Mouse (Mus musculus) kidney, embryonic 14.5 days (tissue): Measurements from ENCODE around the gene Batf2. TPM values are rescaled to one million over a fixed set of nuclear protein-coding genes. Genes with fewer than 3 reads are reported as not detected.

ENCODE experiments used
- polyA plus RNA-seq: library from polyadenylated mRNA; unstranded; fragments of >200 nt; fragmentation: Nextera tagmentation; extraction: Ambion mirVana; gene quantifications from 2 replicates; pipeline ENCODE4 v1.2.1, GENCODE M21; 2014

Batf2 gene
- polyA plus RNA-seq, 1 experiment from 2014 or later = 0.15 TPM

Other genes starting within 250 kb of the Batf2 start
- gene Tigd3, start 246.8 kb upstream of the Batf2 start, polyA plus RNA-seq = 2.9 and 4.0 TPM in 2 replicates
- gene Dpf2, start 228.0 kb upstream of the Batf2 start, polyA plus RNA-seq = 132 and 167 TPM in 2 replicates
- gene Cdc42ep2, start 216.2 kb upstream of the Batf2 start, polyA plus RNA-seq = 10.5 and 10.8 TPM in 2 replicates
- 74.2 and 95.3 TPM in 2 replicates for gene Pola2, start 176.8 kb upstream of the Batf2 start, polyA plus RNA-seq
- gene Slc22a20, start 154.8 kb upstream of the Batf2 start, polyA plus RNA-seq = not detected in 2 replicates
- gene Capn1, start 125.1 kb upstream of the Batf2 start, polyA plus RNA-seq = 6.3 and 8.6 TPM in 2 replicates
- 23.5 and 32.8 TPM in 2 replicates for gene Syvn1, start 94.4 kb upstream of the Batf2 start, polyA plus RNA-seq
- gene Mrpl49, start 83.2 kb upstream of the Batf2 start, polyA plus RNA-seq = 77.3 and 89.5 TPM in 2 replicates
- 839 and 1,033 TPM in 2 replicates for gene Fau, start 83.1 kb upstream of the Batf2 start, polyA plus RNA-seq
- gene Znhit2, start 79.8 kb upstream of the Batf2 start, polyA plus RNA-seq = 38.6 and 44.4 TPM in 2 replicates
- 22.1 and 24.6 TPM in 2 replicates for gene Tm7sf2, start 72.6 kb upstream of the Batf2 start, polyA plus RNA-seq
- 60.8 and 75.0 TPM in 2 replicates for gene Vps51, start 63.8 kb upstream of the Batf2 start, polyA plus RNA-seq
- not detected in 2 replicates for gene Tmem262, start 61.0 kb upstream of the Batf2 start, polyA plus RNA-seq
- 1.1 and 1.5 TPM in 2 replicates for gene Gm28374, start 58.7 kb upstream of the Batf2 start, polyA plus RNA-seq
- gene Zfpl1, start 56.0 kb upstream of the Batf2 start, polyA plus RNA-seq = 81.0 and 82.3 TPM in 2 replicates
- gene Cdca5, start 56.0 kb upstream of the Batf2 start, polyA plus RNA-seq = 43.1 and 53.5 TPM in 2 replicates
- 0.47 and 1.7 TPM in 2 replicates for gene AC131692.1, start 46.6 kb upstream of the Batf2 start, polyA plus RNA-seq
- gene Naaladl1, start 35.2 kb upstream of the Batf2 start, polyA plus RNA-seq = 0.44 and 0.60 TPM in 2 replicates
- gene Sac3d1, start 22.3 kb upstream of the Batf2 start, polyA plus RNA-seq = 56.1 and 64.4 TPM in 2 replicates
- 29.6 and 37.0 TPM in 2 replicates for gene Snx15, start 12.7 kb upstream of the Batf2 start, polyA plus RNA-seq
- 82.6 and 98.8 TPM in 2 replicates for gene Arl2, start 565 bp downstream of the Batf2 start, polyA plus RNA-seq
- not detected in 2 replicates for gene Majin, start 43.4 kb downstream of the Batf2 start, polyA plus RNA-seq
- gene Gpha2, start 85.4 kb downstream of the Batf2 start, polyA plus RNA-seq = 0.93 TPM in 1 of 2 replicates, not detected in the other
- gene Ppp2r5b, start 94.9 kb downstream of the Batf2 start, polyA plus RNA-seq = 16.4 and 19.7 TPM in 2 replicates
- 7.2 and 12.4 TPM in 2 replicates for gene Atg2a, start 100.7 kb downstream of the Batf2 start, polyA plus RNA-seq
- 38.3 and 46.0 TPM in 2 replicates for gene Ehd1, start 135.7 kb downstream of the Batf2 start, polyA plus RNA-seq
- gene Cdc42bpg, start 165.5 kb downstream of the Batf2 start, polyA plus RNA-seq = 0.89 and 2.0 TPM in 2 replicates
- gene Men1, start 194.0 kb downstream of the Batf2 start, polyA plus RNA-seq = 46.1 and 49.1 TPM in 2 replicates
- gene Map4k2, start 200.2 kb downstream of the Batf2 start, polyA plus RNA-seq = 12.5 and 12.8 TPM in 2 replicates
- 127 and 183 TPM in 2 replicates for gene Sf1, start 222.7 kb downstream of the Batf2 start, polyA plus RNA-seq
- 15.7 and 16.4 TPM in 2 replicates for gene Pygm, start 243.4 kb downstream of the Batf2 start, polyA plus RNA-seq